Mouse (Mus musculus) embryonic fibroblast, embryonic 13.5 days (primary cell): ENCODE data around the gene Adora1.

ENCODE experiments used
- CTCF ChIP-seq: IDR thresholded peaks from 2 replicates; pipeline ENCODE4 v1.5.1; 2011; ENCODE audit warnings: mild to moderate bottlenecking, control low read depth, low read length, moderate library complexity, borderline replicate concordance; ENCODE audit not compliant: insufficient read depth
- POLR2A ChIP-seq: IDR thresholded peaks from 2 replicates; pipeline ENCODE4 v1.6.1; 2011; ENCODE audit warnings: low read depth, mild to moderate bottlenecking, control low read depth, low read length, moderate library complexity

DNA sequence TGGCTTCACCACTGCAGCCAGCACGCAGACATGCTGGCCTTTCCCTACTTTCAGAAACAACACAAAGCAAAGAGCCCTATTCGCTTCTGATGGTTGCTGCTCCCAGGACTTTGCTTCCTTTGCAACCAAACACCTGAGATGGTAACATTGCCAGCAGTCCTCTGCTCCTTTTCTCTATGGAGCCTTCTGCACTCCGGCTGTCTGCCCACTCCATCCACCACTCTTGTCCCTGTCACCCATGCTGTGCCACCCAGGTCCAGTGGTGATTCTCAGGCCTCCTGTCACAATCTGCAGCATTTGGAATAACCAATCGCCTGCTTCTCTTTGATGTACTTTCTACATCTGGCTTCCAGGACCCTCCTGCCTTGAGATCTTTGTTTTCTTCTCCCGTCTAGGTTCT, 9.9 kb downstream of the Adora1 start:
- TF ChIP-seq CTCF (no peak), POLR2A (no peak)
